Mouse (Mus musculus) thymus, postnatal 25 days (tissue): ENCODE measurements at regions not wholly inside any gene's neighbourhood (a gene's known extent, or its start where the extent isn't known, plus 50 kb on each side); places are given as distances from the start of the nearest gene placed in this dataset.
"Not testable (repeated sequence)": the region's sequence is repeated elsewhere in the genome, so short reads cannot be mapped to it uniquely, and the experiment has no call there.

Experiments
- DNase-seq: peaks from one replicate; pipeline ENCODE4 v3.0.0; 2022

DNA sequence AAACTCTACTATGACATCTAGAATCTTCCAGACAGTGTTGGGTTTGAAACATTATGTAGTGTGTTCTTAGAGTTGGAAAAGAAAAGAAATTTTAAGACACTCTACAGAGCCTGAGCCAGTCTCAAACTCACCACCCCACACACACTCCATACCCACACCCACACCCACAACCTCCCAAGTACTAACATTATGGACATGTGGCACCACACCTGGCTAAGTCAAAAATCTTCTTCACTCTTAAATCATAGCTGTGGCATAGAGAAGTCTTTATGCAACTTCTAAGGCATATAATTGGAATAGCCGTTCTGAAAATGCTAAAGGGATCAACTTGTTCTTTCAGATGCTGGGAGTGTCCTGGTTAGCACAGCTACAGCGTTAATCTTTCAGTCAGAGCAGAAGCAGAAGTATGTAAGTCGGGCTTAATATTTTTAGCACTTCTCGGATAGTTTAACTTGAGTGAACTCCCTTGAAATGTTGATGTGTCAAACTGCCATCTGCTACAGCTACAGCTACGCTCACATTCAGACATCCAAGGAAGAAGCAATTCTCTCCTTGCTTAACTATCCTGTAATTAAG is 68.6 kb upstream of the Creb1 start:
- DNase-seq: no peak

DNA sequence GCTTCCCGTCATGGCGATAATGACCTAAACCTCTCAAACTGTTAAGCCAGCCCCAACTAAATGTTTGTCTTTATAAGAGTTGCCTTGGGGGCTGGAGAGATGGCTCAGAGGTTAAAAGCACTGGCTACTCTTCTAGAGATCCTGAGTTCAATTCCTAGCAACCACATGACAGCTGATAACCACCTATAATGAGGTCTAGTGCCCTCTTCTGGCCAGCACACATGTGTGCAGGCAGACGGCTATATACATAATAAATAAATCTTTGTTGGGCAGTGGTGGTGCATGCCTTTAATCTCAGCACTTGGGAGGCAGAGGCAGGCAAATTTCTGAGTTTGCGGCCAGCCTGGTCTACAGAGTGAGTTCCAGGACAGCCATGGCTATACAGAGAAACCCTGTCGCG is 70.8 kb upstream of the Creb1 start:
- not testable (repeated sequence) for DNase-seq

DNA sequence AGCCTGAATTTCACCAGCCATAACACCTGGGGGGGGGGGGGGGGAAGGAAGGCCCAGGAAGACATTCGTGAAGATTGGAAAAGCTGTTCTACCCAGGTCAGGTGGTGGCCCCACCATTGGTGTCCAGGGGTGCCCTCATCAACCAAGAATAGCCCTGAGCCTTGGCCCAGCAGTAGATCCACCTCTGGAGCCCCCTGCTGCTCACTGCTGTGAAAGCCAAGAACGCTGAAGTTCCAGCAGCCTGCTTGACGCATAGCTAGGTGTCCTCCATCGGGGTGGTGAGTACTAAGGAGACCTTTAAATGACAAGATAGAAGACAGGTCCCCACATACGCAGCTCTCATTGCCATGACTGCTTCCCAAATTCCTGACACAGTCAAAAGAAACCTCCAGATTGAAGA is 74.6 kb upstream of the Creb1 start:
- peak; percentile 36 for DNase-seq

DNA sequence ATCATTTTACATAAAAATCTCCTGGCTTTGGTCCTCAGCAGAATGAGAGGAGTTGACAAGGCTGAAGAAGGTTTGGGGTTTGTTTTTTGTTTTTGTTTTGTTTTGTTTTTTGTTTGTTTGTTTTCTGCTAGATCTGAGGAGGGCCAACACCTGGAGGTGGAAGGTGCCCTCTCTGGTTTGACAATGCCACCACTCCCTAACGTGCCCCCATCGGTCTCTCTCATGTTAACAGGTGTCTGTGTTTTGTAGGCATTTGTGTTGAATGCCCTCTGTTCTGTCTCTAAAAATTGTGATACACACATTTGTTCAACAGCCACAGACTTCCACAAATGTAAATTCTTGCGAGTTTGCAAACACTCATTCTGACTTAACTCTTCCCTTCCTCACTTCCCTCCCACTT is 83.3 kb upstream of the Creb1 start:
- peak; percentile 50 for DNase-seq

DNA sequence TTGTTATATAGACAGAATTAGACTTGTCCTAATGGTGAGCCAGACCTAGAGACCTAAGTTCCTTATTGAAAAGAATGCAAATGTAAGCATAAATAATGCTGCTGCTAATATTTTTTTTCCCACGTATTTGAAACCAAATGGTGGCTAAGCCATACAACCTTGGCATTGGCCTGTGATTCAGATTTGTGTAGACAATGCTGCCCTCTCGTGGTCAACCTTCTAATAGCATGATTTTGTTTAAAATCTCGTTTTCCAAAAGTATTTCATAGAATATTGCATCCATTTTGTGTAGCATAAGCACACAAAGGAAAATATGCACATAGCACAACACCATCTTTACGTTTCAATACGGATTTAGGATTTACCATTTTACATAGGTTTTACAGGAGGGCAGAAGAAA is 84.4 kb upstream of the Creb1 start:
- DNase-seq: peak; percentile 70

DNA sequence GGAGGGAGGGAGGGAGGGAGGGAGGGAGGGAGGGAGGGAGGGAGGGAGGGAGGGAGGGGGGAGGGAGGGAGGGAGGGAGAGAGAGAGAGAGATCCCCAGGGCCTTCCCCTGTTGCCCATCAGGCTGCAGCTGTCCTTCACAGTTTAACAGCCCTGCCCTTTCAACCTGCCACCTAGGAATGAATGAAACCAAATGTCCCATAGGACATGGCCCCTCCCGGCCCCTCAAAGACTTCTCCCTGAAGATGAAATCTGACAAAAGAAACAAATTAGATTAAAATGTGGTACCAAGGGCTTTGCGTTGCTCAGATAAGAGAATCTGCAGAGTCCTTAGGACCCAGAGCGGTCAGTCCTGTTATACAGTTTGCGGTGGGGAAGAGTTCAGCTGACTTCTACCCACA is 86.0 kb upstream of the Creb1 start:
- no peak for DNase-seq

DNA sequence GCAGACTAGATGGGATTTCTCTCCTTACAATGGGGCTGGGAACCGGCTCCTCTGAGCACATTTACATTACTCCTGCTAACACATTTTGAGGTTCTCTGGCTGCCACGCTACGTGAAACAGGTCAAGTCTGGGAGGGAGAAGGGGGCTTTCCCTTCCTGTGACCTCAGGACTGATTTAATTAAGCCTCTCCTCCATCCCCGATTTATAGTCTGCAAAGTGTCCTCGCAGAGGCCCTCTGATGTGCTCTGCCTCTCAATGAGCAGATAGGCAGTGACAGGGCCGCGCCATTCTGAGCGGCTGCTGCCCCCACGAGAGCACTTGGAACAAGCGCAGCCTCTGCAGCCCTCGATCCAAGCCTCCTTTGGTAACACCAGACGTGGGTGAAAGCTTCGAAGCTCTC is 86.5 kb upstream of the Creb1 start:
- peak; percentile 79 for DNase-seq

DNA sequence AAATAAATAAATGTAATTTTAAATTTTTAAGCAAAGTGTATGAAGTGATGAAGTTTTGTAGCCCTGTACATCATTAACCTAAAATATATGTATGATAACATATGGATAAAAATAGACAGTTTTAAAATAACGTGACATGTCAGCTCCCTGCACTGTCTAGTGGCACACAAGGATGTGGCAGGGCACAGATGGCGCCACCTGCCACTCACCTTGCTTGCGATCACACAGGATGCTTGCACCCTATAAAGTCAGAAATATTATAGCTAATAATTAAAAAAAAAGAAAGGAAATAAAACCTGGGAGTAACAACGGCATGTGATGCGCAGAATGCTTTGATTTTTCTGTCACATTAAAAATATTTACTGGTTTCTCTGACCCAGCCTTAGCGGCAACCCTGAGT is 89.0 kb upstream of the Creb1 start:
- no peak for DNase-seq

DNA sequence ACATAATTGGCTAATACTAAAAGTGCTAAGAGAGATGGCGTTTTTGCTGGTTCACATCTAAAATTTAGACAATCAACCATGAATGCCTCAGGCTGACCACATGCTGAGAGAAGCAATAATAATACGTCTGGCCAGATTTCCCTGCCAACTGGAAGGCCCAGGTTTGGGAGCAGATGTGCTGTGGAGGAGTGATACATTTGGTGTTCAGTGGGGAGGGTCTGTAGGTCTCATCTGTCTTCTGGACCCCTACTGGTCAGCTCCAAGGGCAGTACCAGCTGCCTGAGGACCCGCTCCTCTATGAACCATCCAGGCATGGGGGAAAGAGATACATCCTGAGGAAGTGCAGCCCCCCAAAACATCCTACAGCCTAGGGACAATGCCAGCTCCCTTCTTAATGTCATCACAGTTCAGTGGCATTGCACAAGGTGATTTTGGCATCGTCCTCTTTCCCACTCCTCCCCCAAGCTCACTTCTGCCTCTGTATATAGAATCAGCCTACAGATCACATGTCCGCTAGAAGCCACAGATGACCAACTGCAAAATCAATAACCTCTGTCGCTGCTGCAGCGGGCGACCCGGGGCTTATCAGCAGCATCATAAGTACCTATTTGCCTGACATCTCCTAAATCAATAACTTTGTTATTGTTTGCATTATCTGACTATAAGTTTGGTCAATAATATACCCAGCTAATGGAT is 90.1 kb upstream of the Creb1 start:
- no peak for DNase-seq

DNA sequence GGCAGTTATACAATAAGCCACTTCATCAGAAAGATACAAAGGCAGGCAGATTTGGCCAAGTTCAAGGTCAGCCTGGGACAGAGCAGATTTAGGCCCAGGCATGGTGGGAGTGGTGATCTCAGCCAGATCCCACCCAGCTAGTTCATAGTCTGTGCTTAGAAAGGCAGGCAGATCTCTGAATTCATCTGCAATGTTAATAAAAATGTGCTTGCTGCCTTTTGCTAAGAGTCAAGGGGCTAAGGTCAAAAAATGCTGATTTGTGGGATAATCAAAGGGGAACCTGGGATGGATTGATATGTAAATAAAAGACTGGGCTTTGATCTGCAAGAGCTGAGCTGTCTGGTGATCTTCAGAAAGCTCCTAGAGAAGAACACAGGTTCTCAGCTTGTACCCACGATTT is 109.2 kb upstream of the Creb1 start:
- no peak for DNase-seq

DNA sequence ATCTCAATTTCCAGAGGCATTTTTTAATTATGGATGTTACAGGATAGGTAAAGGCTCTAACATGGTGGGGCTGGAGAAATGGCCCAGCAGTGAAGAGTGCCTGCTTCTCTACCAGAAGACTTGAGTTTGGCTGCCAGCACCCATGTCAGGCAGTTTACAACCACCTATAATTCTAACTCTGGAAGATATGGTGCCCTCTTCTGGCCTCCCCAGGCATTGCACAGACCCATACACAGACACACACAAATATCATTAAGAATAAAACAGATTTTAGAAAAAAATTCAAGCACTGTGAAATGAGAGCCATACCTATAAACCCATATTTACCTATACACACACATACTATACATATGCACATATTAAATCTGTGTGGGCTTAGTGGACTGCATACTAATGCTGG is 113.9 kb upstream of the Creb1 start:
- DNase-seq: no peak

DNA sequence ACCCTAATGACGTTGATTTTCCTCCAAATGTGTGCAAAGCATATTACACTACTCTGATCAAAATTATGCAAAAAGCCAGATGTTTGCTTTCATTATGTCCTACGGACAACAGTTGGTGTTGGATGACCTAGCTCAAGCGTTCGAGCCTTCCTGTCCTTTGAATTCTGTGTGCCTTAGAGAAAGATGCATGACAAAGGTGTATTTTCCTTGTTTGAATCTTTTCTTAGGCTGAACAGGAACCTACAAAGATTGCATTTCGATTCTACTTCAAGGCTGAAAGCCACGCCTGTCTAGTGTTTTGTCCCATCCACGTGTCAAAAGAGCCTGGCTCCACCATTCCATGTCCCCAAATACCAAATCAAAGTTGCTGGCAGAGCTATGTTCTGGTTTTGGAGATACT is 116.5 kb upstream of the Creb1 start:
- DNase-seq: no peak

DNA sequence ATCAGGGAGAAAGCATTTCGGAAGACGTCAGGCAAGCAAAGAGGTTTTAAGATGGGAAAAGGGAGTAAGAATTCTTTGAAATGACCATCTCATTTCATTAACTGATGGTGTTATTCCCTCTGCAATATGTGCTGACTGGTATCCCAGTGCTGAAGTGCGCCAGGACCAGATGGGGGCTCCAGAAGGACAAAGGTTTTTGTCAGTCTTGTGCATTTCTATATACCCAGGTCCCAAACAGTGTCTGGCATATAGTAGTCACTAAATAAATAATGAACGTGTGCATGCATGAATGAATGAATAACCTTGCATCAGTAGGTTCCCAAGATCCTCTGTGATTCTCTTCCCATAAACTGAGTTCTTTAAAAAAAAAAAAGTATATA is 119.3 kb upstream of the Creb1 start:
- no peak for DNase-seq

DNA sequence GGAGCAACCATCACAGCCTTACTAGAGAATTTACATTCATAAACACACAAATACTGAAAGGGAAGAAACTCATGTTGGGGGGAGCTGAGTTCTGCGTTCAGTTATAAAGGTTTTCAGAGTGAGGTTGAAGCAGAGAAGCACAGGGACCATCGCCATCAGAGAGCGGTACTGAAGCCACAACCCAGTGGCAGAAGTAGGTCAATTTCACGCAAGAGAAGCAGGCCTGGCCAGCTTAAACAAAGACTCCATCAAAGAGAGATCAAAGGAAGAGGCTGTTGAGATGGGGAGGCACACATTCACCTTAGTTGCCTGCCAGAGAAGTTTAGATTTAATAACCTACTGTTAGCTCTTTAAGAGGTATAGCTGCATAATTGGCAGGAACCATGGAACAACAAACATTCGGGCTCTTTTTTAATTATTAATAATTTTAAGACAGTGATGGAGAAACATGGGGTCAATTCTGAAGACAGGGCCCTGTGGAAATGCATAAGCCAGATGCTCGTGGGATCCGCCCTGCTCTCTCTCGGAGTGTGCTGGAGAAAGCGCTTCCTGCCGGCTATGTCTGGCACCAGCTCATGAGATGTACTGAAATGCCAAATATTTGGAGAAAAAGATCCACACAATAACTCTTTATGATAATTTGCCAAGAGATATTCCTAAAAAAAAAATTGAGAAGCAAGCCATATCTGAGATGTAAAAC is 119.8 kb upstream of the Creb1 start:
- no peak for DNase-seq

DNA sequence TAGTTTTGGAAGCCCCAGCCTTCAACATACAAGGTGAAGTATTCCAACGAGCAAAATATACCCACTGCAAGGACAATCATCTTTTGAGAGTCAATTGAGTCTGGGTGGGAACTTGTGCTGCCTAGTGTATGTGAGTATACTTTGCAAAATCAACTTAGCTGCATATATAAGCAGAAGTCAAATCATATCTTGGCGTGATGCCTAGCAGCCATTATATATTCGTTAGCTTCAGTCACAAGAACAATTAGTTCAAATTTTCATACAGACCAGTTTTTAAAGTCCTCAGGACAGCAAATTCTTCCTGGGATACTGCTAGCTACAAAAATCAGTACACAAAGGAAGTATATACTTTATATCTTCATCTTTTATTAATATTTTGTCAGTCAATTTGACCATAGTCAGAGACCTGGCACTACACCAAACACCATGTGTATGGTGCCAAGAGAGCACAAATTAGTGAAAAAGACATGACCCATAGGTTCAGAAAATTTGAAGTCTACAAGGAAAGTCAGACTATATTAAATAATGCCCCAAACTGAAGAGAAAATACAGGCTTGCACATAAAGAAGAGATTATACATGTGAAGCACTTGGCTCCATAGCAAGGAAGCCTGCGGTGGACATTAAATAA is 120.5 kb upstream of the Creb1 start:
- DNase-seq: no peak

DNA sequence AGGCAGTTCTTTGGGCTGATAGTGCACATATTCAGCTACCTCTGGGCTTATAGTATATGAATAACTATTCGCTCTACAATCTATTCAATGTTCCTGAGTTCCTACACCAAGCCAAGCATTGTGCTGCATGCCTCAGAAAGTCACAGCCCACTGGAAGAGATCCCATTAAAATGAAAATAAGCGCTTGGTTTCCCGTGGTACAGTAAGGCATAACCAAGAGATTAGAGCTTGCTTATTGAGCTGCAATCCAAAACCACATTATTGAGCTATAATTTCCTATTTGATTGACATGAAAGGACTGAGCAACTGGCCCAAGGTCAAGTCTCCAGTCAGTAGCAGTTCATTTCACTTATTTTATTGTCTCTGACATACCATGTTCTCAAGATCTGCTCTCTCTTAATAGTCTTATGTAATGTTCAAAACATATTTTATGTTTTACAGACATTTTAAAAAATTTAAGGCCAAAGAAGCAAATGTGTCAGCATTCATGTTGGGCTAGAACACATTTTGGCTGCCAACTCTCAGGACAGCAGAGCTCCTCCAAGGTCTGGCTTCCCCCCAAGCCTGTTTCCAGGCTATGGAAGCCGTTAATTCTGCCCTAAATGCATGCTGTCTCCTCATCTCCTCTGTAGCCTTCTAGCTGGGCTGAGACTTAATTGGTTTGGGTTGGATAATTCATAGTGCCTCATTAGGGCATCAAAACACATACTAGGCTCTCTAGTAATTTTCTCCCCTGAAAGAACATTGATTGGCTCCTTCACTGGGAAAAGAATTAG is 123.5 kb upstream of the Creb1 start:
- DNase-seq: no peak

DNA sequence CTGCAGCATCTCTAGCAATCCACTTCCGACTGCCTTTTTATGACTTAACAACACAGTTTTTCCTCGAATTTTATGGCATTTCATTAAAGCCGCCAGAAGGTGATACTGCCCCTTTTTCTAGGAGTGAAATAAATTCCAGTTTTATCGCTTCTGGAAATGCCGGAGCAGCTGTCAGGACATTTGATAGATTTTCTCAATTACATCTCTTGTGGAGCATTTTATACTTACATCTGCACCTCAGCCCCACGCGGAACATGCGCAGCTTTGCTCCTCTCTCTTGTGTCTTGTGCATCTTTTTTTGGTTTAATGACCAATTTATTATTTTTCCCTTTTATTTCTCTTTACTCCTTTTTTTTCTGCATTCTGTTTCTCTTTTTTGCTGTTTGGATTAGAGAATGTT is 140.9 kb upstream of the Creb1 start:
- DNase-seq: no peak

DNA sequence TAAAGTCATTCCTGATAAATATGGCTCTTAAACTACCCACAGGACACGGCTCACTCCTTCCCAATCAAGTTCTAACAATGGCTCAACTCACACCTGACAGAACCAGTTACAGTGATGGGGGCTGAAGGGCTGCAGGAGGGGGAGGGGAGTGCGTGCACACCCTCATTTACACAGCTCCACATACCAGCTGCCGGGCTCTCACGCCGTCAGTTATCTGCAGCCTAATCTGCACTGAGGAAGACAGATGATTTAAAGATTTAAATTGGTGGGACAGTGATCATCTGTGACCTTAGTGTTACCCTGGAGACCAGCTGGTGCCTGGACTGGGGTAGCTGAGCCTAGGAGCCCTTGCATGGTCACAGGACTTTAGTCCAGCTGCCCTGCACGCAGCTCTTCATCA is 151.2 kb upstream of the Creb1 start:
- DNase-seq: no peak

DNA sequence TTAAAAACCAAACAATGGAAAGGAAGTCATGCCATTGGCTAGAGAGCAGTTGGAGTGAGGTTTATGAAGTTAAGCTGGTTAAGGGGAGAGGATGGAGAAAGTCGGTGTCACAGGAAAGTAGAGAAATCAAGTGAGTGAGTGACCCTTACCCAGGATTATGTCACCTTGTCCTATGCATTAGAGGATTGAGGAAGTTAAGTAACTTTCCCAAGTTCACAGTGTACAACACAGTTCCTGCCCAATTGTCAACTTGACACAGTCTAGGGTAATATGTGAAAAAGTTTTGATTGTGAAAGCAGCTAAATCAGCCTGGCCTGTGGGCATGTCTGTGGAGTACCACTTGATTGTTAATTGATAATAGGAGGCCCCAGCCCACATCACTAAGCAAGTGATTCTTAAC is 156.0 kb upstream of the Creb1 start:
- not testable (repeated sequence) for DNase-seq

DNA sequence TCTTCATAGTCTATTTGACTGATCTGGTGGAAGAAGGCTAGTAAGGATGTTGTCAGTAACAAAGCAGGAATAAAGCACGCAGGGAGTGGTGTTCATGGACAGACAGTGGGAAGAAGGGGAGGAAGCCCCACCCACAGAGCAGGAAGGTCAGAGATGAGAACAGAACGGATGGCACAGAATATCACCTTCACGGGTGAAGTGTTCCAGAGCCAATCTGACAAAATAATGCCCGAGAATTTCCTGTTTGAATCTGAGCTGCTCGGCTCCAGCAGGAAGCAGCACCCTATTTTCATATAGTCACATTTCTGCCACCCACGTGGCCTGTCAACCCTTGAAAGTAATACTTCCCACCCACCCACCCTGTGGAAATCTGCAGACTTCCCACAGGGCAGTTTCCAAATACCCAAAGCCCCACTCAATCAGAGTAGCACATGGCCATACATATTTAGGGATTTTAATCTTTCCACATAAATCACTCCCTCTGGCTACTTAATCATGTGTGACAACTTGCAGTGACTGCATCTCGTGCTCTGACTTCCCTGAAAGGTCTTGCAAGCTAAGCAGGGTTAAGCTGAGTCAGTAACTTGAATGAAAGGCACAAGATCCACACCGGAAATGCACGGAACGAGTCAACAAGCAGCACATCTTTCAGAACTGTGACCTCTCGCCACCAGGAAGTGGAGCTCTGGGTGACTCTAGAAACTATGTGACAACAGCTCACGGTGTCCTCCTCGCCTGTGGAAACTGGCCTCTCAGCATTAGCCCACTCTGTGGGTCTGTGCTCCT is 158.0 kb upstream of the Creb1 start:
- no peak for DNase-seq

DNA sequence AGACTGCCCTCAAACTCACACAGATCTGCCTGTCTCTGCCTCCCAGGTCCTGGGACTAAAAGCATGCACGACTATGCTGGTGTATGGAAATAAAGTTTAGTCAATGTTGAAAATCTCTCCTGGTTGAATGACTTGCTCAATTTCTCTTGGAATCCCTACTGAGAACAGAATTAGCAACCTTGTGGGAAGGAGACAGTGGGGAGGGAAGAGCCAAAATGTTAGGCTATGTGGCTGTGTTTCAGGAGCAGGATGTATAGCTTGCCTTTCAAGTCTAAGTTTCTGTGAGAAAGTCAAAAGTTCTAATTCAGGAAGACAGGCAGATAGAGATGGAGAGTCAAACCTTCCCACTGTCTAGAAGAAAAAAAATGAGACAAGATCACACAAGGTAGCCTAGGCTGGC is 168.3 kb upstream of the Creb1 start:
- DNase-seq: no peak

DNA sequence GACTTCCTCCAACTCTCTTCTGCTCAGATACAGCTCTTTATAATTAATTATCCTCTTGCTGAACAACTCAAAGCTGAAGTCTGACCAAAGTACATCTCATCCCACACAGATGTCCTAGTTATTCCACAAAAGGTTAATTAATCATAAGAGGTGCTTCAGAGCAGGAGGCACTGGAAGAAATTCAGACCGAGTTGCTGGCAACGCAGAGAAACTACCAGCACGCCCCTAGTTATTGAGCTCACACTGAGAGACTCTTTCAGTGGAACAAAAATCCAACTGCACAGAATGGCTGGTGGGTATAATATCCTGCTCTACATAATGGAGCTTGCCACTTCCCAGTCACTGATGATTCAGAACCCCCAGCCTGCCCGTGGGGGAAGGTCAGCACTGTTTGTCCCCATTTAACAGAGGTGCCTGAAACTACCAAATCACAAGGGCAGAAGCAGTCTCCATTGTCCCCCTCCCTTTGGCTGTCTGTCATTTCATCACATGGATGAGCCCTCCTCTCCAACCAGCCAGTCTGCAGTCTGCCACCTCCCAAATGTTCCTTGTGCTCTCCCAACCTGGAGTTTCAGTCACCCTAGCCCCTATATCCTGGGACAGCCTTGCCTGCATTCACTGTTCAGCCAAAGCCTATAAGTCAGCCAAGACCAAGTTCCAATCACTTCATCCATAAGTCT is 170.3 kb upstream of the Creb1 start:
- DNase-seq: no peak
